Mouse (Mus musculus): ENCODE data around the gene Rpn2.

The Rpn2 gene

DNA sequence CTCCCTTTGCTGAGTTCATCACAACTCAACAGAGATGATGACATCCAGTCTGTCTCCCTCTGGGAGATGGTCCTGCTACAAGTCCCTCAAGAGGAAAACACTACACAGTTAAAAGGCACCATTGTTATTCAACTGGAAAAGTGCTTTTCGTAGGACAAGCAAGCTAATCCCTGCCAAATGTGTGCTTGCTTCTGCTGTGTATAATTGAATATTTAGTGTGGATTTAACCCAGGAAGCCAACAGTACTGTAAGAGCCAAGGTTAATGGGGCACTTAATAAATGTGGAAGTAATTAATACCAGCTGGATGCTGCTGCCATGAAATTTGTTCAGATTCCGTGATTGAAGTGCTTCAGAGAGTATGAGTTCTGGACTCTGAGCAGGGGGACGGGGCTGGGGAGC is 75.3 kb downstream of the Rpn2 start:
- DNase-seq: no peak

DNA sequence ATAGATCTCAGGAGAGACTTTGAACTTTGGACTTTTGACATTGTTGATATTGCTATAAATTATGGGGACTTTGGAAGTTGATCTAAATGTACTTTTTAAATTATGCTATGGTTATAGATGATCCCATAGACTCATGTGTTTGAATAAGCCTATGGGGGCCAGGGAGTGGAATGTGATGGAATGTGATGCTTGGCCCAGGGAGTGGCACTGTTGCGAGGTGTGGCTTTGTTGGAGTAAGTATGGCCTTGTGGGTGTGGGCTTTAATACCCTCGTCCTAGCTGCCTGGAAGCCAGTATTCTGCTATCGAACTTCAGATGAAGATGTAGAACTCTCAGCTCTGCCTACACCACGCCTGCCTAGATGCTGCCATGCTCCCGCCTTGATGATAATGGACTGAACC is 81.2 kb downstream of the Rpn2 start:
- DNase-seq: no peak

DNA sequence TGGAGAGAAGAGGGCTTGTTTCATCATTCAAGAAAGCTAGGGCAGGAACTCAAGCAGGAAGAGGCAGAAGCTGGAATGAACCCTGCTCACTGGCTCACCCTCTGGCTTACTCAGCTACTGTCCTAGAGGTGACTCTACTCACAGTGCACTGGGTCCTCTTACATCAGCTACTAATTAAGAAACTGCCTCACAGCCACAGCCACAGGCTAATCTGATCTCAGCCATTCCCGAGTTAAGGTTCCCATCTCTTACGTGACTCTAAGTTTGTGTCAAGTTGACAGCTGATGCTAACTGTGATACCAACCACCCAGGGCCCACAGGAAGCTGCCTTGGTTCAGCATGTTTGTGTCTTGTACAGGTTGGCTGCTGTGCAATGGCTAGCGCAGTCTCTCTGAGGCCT is 84.2 kb downstream of the Rpn2 start:
- DNase-seq: no peak

DNA sequence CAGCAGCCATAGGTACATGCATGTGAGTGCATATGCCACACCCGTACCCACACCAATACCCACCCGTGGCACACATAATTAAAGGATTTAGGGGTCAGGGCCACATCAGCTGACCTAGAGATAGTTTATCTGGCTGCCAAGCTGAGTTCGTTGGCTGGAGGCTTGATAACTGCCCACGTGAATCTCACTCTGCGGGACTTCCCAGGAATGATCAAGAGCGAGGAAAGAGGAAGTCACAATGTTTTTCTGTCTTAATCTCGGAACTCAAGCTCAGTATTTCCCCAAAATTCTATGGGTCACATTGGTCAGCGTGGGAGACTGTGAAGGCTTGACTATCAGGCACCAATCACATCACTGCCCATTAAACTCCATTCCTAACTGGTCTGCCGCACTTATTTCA is 87.9 kb downstream of the Rpn2 start:
- DNase-seq: no peak

GRCm38 (mm10) chr2:157367184-157367893 is 88.5 kb downstream of the Rpn2 start, which contains the start of gene Manbal:
Gene Manbal (plus strand): TSS chr2:157367594.
- DNase-seq: peak; percentile 98

- DNase-seq: no peak
These were observed 89.2 kb downstream of the Rpn2 start for GRCm38 (mm10) chr2:157367991-157368390.

DNA sequence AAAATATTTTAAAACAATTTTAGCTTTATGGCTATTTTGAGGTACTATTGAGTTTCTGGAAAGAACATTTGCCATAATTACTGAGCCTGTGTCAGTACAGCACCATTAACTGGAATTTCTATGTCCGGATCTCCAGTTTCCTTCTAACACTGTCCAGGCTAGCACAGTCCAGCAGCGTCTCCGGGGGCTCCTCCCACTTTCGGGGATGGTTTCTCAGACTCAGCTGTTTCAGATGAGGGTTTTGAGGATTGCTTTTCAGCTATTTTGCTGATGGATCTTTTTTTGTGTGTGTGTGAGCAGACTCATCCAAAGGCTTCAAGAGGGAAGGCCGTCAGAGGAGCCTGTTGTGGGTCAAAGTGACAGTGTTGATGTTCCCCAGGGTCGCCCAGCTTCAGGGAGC is 92.9 kb downstream of the Rpn2 start:
- DNase-seq: no peak

GRCm38 (mm10) chr2:157373681-157374080 is 94.9 kb downstream of the Rpn2 start:
- no peak for DNase-seq

DNA sequence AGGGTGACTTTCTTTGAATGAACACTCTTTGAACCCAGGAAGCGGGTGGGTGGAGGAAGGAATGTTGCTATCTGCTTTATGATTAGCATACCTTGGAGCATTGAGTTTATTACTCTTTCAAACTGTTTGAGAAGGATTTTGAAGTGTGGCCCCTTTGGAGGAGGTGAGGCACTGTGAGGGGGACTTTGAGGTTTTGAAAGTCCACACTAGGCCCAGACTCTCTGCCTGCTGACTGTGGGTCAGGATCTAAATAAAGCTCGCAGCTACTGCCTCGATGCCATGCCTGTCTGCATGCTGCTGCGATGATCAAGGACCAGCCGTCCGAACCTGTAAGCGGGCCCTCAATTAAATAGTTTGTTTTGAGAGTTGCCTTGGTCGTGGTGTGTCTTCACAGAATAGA is 96.2 kb downstream of the Rpn2 start:
- DNase-seq: no peak
